Mouse (Mus musculus) megakaryocyte, adult 5-6 weeks (primary cell): ENCODE results near the gene Ubfd1. TPM values are rescaled to one million over a fixed set of nuclear protein-coding genes. Genes with fewer than 3 reads are reported as not detected.

ENCODE experiments used
- ATAC-seq: 2 replicates; pipeline ENCODE4 v1.8.0; 2016; ENCODE audit warnings: mild to moderate bottlenecking, inconsistent platforms; ENCODE audit not compliant: poor library complexity, severe bottlenecking
- total RNA-seq, 2 experiments: library from RNA; stranded (forward) in 1 of 2; stranded (reverse) in 1 of 2; fragments of 153-499, 151-499 nt in 1 of 2; fragments of 221-1000, 200-1000 nt in 1 of 2; gene quantifications; 2 replicates each; pipeline versions ENCODE4 v1.2.3 to v1.2.4; 2015 to 2017

Gene Ubfd1
- total RNA-seq, 2 experiments from 2014 or later, result 14.3 to 15.0 TPM

DNA sequence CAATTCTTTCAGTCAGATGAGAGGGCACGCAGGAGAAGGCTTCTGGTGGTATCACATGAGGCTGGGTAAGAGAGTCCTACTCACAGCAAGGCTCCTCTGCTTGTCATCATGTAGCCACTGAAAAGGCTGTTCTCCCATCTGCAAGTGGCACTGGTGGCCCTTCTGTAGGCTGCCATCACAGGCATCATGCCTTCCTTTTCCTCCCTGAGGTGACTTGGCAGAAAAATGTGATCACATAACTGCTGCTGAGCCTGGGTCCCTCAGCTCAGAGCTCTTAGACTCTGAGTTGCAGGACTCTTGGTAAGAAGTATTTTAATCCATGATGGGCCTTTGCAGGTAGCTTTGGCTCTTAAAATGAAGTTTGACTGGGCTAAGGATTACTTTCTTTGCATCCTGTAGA, 14.1 kb downstream of the Ubfd1 start:
- no peak for ATAC-seq

DNA sequence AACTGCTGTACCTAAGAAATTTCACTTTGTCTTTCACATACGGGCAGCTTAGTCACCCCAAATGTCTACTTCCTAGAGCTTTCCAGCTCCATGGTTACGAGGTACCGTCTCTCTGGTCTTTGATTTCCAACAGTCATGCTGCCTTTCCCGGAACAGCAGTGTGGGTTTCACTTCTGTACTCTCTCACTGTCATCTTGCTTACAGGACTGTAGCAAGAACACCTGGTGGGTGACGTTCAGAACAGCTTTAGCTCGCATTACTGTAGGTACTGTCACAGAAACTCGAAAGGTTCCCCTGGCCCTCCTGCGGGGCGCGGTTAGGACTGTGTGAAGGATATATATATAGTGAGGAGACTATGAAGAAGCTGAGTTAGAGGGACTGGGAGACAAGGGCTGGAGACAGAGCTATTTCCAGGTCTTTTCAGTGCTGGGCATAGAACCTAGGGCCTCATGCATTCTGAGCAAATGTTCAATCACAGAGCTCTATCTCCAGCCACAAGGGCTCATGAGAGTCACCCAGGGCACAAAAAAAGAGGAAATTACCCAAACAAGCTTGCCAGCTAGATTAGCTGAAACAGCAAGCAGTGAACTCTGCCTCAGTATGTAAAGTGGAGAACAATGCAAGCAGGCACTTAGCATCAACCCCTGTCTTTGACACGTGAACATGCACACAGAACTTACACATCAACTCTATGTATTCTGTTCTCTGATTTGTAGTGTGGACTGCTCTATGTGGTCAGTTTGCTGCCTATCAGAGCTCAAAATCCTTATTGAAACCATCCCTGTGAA, 20.4 kb downstream of the Ubfd1 start:
- ATAC-seq, result peak; percentile 52

DNA sequence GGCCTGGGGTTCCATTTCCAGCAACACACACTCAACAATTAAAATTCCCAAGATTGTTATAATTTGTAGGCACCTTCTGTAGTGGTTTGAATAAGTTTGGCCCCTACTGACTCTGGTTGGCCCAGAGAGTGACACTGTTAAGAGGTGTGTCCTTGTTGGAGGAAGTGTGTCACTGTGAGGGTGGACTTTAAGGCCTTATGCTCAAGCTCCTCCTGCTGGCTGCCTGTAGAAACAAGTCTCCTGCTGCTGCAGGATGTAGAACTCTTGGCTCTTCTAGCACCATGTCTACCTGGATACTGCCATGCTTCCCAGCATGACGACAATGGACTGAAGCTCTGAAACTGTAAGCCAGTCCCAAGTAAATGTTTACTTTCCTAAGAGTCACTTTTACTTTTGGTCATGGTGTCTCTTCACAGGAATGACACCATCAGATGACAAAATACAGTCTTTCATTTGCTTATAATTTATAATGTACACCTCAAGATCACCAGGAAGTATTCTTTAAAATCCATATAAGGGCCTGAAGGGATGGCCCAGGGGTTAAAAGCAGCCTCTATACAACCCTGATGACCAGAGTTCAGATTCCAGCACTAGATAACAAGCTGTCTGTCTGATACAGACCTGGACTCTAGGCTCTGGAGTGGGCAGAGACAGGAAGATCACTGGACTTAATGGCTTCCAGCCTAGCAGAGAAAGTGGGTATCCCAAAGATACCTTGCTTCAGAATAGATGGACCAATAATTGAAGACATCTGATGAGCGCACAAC, 27.8 kb downstream of the Ubfd1 start:
- ATAC-seq, result peak; percentile 83

DNA sequence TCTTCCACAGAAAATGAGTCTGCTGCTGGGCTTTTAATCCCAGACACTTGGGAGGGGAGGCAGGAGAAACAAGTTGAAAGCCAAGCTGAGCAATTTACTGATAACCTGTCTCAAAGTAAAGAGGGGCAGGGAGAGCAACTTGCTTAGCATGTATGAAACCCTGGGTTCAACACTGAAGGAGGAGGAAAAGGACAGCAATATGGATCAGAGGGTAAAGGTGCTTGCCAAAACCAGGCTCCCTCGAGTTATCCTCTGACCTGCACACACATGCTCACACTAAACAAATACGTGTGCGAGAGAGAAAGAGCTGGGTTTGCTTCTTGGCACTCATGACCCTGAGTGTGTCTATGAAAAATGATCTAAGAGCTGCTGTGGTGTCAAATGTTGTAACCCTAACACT, 31.0 kb downstream of the Ubfd1 start:
- ATAC-seq, result no peak

DNA sequence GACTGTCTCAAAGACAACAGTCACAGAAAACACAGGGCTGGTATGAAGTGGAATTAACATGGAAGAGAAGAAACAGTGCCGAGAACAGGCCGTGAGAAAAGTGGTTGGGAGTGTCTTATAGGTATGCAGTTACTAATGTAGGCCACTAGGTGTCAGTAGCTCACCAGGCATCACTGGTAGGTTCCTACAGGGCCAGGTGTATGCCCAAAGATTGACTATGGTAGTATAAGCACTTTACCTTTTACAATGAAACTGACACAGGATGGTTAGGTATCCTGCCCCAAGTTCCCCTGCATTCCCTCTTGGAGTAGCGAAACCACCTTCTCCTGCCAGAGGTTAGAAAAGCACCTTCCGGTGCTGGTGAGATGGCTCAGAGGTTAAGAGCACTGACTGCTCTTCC, 32.2 kb downstream of the Ubfd1 start:
- ATAC-seq, result peak; percentile 72

DNA sequence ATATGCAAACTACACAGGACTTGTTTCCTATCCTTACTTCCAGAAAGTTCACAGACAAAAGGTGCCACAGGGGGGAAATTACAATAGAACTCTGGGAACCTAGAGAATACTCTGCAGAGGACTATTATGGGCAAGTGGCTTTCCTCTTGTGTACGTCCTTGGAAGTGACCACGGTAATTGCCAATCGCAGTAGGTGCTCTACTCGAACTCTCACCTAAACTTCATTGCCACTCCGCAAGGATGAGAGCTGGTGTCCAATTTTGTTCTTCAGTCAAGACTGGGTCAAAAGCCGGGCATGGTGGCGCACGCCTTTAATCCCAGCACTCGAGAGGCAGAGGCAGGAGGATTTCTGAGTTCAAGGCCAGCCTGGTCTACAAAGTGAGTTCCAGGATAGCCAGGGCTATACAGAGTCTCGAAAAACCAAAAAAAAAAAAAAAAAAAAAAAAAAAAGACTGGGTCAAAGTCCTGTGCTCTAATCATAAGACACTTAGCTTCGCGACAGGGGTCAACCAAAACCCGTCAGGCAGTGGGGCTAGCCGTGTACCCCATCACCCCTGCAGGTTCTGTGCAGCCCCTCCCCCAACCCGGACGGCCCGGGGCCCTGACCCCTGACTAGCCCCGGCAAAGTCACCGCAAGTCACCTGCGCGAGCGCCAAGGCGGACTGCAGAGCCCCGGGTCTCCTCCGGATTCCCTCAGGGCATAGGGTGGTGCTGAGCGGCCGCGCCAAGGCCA, 34.2 kb downstream of the Ubfd1 start:
- peak; percentile 12; the same call in 1 of the 2 replicates for ATAC-seq

DNA sequence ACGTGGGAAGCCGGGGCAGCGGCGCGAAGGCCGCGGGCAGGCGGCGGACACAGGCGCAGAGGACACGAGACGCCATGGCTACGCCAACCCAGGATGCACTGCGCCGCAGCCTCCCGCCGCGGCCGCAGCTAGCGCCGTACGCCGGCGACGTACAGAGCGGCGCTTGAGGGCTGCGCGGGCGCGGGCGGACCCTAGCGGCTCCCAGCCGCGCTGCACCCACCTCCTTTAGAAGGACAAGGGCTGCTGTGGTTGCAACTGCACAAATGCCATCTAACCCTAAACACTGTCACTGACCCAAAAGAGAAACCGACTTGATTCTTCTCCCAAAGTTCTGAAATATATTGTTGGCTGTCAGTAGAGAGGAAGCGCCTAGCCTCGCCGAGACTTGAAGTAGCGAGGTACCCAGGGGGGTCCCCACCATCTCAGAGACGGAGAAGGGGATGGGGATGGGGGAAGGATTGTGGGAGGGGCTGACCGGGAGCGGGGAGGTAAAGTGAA, 34.8 kb downstream of the Ubfd1 start, which contains the start of gene Ndufab1:
Ndufab1 (minus strand) TSS at position 140 of the 498 bp plus-strand sequence.
- peak; percentile 99 for ATAC-seq

DNA sequence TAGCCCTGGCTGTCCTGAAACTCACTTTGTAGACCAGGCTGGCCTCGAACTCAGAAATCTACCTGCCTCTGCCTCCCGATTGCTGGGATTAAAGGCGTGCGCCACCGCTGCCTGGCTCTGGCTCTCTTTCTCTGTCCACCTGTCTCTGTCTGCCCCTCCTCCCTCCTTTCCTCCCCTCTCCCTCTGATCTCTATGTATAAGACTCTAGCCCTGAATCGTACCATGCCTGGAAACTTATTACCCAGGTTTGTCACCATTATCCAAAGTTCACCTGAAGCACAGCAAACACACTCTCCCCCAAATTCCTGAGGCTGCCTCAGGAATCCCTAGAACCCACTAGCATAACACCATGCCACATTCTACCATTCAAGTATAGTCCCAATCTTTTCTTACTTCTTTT, 41.2 kb downstream of the Ubfd1 start:
- ATAC-seq, result no peak

DNA sequence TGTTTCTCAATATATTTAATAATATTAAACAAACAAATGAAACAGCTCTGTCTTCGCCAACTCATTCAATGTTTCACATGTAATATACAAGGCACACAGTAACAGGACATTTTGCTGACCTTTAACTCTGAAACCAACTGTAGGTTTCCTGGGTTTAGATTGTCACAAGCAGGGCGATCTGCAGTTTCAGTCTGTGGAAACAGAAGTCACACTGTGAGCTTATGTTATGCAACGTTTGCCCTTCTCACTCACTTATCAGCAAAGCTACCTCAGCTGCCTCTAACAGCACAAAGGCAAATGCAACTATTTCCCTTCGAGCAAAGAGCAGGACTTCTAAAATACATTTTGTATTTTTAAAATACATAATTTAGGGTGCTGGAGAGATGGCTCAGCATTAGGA, 56.5 kb downstream of the Ubfd1 start:
- ATAC-seq, result no peak

DNA sequence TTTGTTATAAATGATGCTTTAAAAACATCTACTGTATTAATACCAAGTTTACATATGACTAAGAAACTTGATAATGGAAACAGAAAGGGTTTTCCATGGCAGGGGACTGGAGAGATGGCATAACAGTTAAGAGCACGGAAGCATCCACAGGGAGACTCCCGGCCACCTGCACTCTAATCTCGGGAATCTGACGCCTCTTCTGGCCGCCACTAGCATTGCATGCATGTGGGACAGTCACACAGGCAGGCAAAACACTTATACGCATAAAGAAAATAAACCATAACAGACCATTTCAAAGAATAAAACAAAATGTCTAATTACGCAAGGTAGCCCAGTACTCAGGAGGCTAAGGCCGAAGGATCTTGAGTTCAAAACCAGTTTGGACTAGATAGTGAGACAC, 58.7 kb downstream of the Ubfd1 start:
- ATAC-seq, result no peak

DNA sequence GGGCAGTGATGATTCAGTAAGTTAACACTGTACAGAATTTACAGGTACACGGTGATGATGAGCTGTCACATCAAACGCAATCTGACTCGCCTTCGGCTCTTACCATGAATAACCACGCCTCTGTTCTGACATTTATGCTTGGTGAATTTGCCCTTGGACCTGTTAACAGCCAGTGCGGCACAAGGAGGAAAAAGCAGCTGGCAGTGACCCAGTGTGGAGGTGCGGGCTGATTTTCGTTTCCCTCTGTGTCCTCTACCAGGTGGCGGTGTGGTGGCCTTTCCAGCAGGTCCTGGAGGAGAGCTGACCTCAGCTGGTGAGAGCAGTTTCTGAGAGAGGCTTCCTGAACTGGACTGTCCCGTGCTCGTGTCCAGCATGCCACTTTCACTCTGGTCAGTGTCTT, 60.0 kb downstream of the Ubfd1 start:
- no peak for ATAC-seq

Other genes starting within 250 kb of the Ubfd1 start
- not detected in 2 replicates for gene Scnn1b, start 202.1 kb upstream of the Ubfd1 start, total RNA-seq (2015)
- not detected in 2 replicates for gene Scnn1b, start 202.1 kb upstream of the Ubfd1 start, total RNA-seq (2017)
- gene Cog7, start 85.5 kb upstream of the Ubfd1 start, total RNA-seq (2015), result 7.6 and 7.7 TPM in 2 replicates
- gene Cog7, start 85.5 kb upstream of the Ubfd1 start, total RNA-seq (2017), result 7.8 and 8.3 TPM in 2 replicates
- gene Gga2, start 46.0 kb upstream of the Ubfd1 start, total RNA-seq (2015), result 3.9 and 5.2 TPM in 2 replicates
- gene Gga2, start 46.0 kb upstream of the Ubfd1 start, total RNA-seq (2017), result 3.4 and 5.1 TPM in 2 replicates
- gene Ears2, start 88 bp downstream of the Ubfd1 start, total RNA-seq (2015), result 1.0 and 1.5 TPM in 2 replicates
- gene Ears2, start 88 bp downstream of the Ubfd1 start, total RNA-seq (2017), result 0.98 and 1.3 TPM in 2 replicates
- 128 and 133 TPM in 2 replicates for gene Ndufab1, start 34.7 kb downstream of the Ubfd1 start, total RNA-seq (2015)
- gene Ndufab1, start 34.7 kb downstream of the Ubfd1 start, total RNA-seq (2017), result 36.2 and 69.0 TPM in 2 replicates
- gene Palb2, start 65.8 kb downstream of the Ubfd1 start, total RNA-seq (2015), result 15.4 and 15.7 TPM in 2 replicates
- gene Palb2, start 65.8 kb downstream of the Ubfd1 start, total RNA-seq (2017), result 8.1 and 11.5 TPM in 2 replicates
- 64.7 and 75.2 TPM in 2 replicates for gene Dctn5, start 65.9 kb downstream of the Ubfd1 start, total RNA-seq (2015)
- 81.3 and 94.4 TPM in 2 replicates for gene Dctn5, start 65.9 kb downstream of the Ubfd1 start, total RNA-seq (2017)
- 46.9 and 48.0 TPM in 2 replicates for gene Plk1, start 92.3 kb downstream of the Ubfd1 start, total RNA-seq (2015)
- 52.6 and 60.9 TPM in 2 replicates for gene Plk1, start 92.3 kb downstream of the Ubfd1 start, total RNA-seq (2017)
- not detected in 2 replicates for gene Ern2, start 119.0 kb downstream of the Ubfd1 start, total RNA-seq (2015)
- not detected in 2 replicates for gene Ern2, start 119.0 kb downstream of the Ubfd1 start, total RNA-seq (2017)
- 0.27 TPM in 1 of 2 replicates, not detected in the other for gene Chp2, start 152.3 kb downstream of the Ubfd1 start, total RNA-seq (2015)
- gene Chp2, start 152.3 kb downstream of the Ubfd1 start, total RNA-seq (2017), result 0.18 and 0.94 TPM in 2 replicates
- gene Prkcb, start 221.6 kb downstream of the Ubfd1 start, total RNA-seq (2015), result 131 and 135 TPM in 2 replicates
- gene Prkcb, start 221.6 kb downstream of the Ubfd1 start, total RNA-seq (2017), result 85.9 and 96.3 TPM in 2 replicates